Mouse (Mus musculus) liver (tissue): Measurements from ENCODE around the gene Mmp9.

Experiments used
- DNase-seq: peaks from one replicate; pipeline ENCODE4 v3.0.0-alpha.2; 2020; ENCODE audit warnings: mixed read lengths

Mmp9 gene

DNA sequence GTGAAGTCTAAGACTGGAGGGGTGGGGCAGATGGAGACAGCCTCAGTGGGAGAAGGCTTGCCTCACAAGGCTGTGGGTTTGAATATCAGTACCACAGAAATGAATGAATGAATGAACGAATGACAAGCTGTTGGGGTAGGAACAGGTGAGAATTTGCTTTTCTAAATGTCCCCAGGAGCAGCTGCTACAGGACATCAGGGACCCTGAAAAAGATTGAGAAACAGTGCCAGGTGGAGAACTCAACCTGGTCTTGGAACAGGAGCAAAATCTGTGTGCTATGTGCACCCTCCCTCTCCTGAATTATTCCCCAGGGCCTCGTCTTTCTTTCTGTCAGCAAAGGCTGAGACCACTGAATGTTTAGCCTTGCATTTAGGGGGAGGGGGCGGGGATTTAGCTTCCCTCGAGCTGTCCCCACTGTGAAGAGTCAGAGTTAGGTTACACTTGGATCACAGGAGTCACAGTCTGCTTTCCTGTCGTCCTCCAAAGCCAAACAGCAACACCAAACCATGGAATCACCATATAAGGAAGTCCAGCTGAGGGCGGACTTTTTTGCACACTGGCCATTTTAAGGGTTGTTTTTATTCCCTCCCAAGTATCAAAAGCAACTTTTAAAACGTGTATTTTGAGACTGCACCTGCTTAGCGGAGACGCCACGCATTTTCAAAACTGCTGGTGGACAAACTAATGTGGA, at the start of gene Mmp9:
Gene Mmp9, plus strand, starts transcription at position 641 of the 691 bp plus-strand sequence.
- no peak for DNase-seq

DNA sequence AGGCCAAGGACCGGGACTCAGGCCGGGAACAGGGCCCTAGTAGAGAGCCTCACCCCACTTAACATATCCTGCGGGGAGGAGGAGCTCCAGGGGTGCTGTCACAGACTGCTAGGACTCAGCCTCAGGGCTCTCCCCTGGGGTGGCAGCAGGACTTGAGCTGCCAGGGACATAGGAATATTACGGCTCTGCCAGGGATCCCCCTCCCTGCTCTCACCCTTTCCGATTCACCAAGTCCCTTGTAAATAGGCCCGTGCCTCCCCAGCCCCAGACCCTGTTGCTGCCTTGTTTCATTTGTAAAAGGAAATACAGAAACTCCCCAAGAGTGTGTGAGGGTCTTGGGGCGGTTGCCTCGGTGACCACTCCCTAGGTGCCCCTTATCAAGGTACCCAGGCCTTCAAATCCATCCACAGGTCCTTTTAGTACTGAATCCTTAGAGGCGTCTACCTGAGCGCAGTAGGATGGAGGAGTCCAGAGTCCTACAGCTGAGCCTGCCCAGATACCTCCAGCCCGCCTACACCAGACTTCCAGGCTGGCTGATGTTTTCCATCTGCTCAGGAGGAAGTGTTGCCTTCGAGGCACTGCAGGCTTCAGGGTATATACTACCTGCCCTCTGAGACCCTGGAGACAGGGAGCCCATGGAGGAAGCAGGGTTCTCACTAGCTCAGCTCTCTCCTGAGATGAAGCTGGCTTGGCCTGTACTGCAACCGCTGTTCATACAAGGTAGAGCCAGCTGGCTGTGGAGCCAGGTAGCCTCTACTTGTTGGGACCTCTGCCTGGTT, 49.3 kb upstream of the Mmp9 start:
- no peak for DNase-seq

DNA sequence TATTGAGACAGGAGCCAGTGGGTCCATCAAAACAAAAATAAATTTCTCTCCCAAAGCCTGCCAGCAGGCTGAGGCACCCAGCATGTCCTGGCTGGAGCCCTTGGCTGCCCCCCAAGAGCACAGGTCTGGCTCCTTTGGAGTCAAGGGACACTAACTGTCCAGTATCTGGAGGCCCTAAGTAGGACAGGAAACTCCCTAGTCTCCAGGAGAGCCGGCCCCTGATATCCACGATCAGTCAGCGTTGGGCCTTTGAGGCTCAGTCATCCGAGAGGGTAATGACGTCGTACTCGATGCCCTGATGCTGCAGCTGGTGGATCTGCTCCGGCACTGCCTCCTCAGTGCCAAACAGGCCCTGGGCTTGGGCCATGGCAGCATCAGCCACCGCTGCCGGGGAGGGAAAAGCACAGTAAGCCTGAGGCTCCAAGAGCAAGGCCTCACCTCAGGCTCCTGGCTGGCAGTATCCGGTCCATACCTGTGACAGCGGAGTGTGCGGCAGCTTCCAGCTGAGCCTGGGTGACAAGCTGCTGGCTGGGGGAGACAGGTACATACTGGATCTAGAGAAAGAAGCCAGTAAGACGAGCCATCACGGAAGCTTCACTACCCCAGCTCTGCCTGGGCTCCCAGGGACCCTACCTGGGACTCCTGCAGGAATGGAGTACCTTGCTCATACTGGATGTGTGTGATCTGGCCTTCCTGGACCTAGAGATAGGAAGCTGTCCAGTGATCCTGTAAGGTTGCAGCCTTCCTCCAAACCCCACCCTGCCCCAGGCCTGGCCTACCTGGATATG, 48.5 kb upstream of the Mmp9 start:
- DNase-seq: no peak

DNA sequence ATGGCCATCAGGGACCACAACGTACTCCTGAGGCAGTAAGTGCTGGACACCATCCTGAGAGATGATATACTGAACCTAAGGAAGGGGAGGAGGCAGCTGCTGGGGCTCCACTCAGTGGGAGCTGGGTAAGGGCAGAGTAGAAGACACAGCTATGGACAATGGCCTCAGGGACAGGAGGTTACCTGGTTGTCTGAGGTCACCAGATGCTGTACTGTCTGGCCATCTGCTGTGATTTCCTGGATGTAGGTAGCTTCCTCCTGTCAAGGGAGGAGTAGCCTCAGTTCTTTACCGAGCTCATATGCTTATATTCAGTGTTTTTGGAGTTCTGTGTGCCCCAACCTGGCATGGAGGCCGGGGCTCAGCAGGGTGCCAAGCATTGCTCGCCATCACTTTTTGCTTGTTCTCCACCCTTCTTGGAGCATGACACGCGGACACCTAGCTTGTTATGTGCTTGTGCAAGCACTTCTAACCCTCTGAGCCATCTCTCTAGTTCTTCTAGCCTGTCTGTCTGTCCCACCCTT, 47.8 kb upstream of the Mmp9 start:
- DNase-seq: no peak

DNA sequence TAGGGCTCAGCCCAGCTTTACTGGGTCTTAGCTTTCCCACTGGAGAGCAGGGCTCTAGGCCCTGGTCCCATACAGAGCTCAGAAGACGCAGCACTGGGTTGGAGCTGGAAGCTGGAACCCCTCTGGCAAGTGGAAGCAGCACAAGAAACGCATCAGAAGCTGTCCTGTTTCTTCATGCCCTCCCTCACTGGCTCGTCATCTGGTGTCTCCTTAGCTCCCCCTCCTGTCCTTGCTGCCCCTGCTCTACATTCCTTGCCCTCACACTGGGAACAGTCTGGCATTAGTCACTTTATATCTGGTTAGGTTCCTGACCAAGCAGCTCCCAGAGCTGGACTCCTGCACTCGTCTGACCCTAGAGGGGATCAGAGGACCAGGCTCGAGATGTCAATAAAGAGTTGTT, 46.5 kb upstream of the Mmp9 start:
- no peak for DNase-seq

DNA sequence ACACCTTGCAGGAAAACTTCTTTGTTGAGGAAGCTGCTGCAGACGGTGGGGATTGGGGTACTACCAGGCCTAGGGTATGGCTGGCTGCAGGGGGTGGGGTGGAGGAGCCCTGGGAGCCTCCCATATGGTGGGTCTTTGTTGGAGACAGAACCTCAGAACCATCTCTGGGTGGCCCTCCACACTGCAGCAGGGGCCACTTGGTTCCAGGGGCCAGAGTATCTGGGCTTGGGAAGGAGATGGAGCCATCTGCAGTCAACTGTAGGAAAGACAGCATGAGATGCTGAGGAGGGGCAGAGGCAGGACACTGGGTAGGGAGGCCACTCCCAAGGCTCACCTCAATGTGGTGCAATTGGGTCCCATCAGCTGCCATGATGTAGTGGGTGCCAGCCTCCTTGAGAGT, 45.9 kb upstream of the Mmp9 start:
- no peak for DNase-seq

DNA sequence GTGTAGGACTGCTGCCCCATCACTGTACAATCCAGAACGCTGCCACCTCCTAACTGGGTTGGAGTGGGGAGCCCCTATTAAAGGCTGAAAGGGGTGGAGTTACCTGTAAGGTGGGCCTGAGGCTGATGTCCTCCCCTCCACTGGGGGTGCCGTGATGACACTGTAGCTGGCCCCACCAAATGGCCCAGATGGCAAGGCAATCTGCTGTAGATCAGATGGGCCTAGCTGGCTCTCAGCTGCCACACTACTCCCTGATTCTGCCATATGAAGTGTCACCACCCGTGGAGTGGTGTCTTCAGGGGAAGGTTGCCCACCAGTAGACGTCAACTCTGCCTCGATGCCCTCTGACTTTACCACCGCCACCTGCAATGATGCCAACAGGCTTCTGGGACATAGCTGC, 44.7 kb upstream of the Mmp9 start:
- DNase-seq: no peak

DNA sequence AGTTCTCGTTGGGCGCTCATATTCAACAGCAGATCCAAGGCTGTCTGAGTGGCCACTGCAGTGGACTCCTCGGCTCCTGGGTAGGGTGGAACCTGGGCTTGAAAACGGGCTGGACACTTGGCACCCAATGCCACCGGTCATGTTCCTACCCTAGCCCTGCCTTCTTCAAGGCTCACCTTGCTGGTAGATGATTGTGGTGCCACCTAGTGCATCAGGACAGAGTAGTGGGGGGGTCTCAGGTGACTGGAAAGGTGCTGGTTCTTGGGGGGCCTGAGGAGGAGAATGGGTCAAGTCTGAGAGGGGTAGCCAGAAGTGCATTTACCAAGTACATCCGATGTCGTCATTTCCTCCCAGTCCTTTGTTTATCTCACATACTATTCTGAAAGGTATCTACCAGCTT, 42.6 kb upstream of the Mmp9 start:
- no peak for DNase-seq

DNA sequence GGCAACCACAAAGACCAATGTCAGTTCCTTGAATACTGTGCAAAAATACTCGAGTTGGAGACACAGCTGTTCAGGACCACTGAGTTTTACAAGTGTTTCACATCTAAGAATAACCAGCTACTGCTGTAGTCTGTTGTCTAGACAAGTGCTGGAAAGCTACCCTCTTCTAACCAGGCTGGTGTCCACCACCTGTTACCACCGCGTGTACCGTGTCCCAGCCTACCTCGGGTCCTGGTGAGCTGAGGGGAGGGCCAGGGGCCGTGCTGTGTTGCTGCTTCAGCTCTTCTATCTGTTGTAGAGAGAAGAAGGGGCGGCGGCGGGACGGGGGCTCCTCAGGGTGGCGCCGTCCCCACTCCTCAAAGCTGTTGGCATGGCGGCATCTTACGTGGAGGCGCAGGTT, 41.5 kb upstream of the Mmp9 start:
- DNase-seq: no peak

DNA sequence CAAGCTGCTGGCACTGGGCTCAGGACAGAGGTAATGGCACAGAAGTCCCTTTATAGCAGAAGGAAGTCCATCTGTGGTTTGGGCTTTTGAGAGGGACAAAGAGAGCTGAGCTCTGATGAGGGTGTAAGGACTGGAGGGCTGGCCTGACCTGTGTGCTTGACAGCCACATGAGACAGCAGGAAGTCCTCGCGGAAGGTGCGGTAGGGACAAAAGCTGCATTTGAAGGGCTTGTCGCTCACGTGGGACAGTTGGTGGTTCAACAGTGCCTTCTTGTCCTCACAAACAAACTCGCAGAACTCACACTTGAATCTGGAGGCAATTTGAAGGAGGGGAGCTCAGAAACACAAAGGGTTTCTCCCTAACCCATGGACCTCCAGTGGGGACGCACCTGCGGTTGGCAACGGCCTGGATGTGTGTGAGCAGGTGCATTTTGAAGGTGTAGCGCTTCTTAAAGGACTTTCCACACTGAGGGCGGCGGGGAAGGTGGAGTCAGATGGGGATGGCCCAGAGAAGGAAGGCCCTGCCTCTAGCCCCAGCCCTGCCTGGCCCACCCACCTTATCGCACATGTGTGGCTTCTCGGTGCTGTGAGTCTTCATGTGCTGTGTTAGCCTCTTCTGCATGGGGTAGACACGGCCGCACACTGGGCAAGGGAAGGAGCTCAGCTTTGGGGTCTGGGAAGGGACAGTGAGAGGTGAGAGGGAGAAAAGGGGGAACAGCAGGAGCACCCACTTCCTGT, 40.7 kb upstream of the Mmp9 start:
- DNase-seq: no peak

DNA sequence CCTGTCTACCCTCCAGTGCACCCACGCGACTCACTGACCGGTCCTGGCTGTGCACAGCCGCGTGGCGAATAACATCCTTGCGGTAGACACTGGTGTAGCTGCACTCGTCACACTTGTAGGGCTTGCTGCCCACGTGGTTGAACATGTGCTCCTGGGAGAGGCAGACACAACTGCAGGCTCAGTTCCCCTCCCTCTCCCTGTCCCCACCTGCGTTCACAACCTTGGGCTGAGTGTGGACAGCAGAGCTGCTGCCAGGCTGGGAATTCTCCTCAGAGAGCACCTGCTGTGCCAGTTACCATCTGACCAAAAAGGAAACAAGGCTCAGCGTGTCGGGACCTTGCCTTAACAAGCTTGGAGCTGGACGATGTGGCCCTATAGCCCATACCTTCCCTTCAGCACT, 39.2 kb upstream of the Mmp9 start:
- DNase-seq: no peak

DNA sequence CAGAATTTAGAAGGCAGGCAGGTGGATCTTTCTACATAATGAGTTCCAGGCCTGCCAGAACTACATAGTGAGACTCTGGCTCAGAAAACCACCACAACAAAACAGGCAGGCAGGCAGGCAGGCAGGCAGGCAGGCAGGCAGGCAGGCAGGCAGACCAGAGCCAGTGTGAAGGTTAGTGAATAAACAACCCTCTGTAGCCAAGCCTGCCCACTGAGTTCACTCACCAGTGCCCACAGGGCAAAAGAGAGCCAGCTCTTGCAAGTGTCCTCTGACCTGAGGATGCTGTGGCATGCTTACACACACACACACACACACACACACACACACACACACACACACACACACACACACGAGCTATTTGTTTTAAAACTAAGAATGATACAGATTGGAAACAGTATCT, 37.1 kb upstream of the Mmp9 start:
- DNase-seq: no peak

DNA sequence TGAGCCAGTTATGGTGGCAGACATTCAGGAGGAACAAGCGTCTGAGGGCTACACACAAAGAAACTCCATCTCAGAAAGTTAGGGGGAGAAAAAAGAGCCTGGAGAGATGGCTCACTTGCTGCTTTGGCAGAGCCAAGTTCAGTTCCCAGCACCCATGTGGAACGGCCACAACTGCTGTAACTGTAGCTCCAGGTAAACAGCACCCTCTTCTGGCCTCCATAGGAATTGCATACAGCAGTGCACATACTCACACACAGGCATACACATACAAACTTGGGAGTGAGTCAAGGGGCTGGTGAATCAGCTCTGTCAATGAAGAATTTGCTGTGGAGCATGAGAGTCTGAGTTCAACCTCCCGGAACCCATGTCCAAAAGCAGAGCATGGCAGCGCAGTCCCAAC, 34.5 kb upstream of the Mmp9 start:
- DNase-seq: no peak

DNA sequence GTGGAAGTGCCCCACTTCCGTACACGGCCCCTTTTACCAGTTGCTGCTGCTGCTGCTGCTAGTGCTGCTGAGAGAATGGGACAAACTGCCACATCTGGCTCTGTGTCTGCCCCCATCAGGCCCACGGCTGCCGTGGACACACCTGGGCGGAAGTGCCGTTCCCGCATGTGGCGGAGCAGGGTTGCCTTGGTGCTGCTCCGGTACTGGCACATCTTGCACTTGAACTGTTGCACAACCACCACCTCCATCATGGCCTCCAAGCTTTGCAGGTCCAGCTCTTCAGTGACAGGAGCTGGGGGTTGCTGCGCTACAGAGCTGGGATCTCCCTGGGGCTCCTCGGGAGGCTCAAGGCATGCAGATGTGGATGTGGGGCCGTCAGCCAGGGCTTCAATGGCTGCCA, 33.1 kb upstream of the Mmp9 start:
- no peak for DNase-seq

DNA sequence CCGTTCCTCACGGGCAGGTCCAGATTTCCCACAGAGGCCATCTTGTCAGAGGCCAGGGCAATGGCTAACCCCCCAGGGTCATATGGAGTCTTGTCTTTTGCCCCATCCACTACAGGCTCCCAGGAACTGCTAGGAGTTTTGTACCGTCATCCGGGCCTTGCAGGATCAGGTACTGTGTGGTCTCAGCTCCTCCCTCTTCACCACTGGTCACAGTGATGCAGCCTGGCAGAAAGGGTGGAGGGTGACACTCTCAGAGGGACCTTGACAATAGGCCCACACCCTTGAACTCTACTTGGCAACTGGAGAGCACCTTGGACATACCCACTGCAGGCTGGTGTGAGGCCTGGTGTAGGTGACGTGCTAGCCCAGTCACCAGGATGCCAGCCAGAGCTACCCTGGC, 32.6 kb upstream of the Mmp9 start:
- DNase-seq: no peak

DNA sequence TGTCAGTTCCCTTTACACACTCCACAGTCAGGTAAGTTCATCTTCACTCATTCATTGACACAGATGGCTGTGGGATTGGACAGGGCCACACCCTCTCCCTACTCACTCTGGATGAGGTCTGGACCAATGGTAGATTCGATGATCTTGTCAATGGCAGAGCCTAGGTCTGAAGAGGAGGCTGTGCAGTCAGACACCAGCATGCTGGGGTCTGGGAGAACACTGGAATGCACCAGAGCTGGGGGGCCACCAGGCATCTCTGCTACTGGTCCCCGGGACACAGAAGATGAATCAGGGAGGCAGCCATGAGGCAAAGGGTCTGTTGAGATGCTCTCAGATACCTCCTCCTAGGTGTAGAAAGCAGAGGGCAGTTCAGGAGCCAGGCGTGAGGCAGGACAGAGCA, 31.5 kb upstream of the Mmp9 start:
- DNase-seq: no peak

DNA sequence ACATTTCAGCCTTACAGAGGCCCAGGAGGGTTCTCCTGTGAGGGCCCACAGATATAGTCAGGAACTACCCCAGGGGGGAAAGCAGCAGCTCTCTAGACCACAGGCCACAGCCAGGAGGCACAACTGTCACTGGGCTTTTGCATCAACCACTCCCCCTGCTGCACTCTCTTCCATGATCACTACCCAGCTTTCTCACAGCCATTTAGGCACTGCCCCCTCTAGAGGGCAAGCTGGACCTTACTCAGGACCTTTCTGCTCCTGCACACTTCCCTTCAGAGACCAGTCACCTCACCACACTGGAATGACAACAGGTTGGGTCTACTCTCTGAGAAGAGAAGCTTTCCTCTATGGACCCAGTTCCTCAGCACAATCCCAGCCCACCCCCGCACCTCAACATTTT, 31.0 kb upstream of the Mmp9 start:
- peak; percentile 56 for DNase-seq

DNA sequence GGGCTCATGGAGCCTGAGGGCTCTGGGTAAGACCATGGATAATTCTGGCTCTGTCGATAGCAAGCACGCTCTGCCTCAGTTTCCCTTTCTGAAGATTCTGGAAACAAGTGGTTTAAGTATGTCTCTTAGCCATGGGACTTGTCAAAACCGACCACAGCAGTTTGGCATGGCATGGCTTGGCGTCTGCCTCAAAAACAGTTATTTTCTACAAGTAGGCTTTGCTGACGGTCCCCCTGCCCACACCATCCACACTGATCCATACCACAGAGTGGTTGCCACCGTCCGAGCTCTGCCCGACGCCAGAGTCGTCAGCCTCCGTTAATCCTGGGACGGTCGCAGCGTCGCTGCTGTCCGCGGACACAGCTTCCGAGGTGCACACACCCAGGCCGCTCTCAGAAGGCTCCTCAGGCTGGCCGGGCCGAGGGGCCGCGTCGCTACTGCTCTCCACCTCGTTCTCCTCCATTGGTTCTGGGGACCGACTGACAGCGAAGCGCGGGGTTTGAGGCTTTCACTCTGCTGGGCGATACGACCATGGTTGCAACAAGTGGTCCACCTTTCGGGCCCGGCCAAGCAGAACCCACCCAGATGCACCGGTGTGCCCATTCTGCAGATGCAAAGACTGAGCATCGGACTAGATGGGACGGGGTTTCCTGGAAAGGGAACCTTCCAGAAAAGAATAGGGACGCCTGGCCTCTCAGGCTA, 30.1 kb upstream of the Mmp9 start:
- peak; percentile 62 for DNase-seq

DNA sequence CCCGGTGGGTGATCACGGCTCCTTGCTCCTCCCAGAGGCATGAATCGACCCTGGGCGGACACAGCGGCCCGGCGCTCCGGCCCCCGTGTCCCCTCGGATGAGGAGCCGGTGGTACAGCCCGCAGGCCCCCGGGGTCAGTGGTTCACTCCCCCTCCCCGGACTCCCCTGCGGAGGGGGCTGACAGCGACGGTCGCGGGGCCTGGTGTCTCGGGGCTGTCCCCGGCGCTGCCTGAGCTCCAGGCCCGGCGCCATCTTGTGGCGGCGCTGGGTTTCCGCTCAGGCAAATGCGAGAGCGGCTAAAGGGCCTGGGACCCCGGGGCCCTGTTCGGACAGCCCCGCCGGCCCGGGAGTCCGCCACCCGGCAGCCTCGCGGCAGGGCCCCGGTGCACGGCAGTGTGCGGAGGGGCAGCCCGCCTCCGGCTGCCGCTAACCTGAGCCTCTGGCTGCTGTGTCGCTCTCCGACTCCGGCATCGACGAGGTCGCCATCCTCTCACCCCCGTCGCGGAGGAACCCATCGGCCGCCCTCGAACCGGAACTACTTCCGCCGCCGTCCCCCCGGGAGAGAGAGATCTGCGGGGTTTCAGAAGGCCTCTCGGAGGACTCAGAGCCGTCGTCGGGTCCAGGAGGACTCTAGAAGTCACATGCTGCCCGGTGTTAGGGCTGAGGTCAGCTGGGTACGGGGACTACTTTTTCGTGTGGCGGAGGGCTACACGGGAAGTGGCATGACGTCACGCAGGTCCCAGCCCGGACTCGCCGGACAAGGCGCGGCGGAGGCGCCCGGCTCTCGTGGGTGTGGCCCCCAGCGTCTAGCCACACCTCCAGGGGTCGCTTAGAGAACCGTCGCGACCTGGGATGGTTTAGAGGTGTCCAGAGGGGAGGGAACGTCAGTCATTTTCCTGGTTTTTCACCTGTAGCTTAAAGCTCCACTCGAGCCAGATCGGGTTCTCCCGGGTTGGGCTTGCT, 29.2 kb upstream of the Mmp9 start, which contains the start of gene Zfp335:
Gene Zfp335, minus strand, starts transcription at position 672 of the 963 bp plus-strand sequence.
- DNase-seq: peak; percentile 95

DNA sequence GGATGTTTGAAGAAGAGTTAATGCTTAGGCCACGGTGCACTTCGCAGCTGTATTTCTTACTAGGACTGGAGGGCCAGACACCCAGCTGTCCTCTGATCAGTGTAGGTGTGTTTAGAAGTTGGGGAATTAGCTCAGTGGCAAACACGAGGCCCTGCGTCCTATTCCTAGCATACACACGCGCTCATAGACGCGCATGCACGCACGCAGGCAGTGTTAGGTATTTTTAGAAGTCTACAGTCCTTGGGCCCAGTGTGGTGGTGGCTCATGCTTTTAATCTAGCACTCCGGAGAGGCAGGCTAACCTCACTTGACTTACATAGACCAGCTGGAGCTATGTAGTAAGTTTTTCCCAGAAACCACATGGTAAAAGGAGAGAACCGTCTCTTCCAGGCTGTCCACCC, 28.4 kb upstream of the Mmp9 start:
- DNase-seq: peak; percentile 40
